In genomic region chr10:99168840-99169764, GRCm38 (mm10) we compare ENCODE assay signal across 10 mouse cellular contexts. TPM values are rescaled to one million over a fixed set of nuclear protein-coding genes. Genes with fewer than 3 reads are reported as not detected.
DNase-seq lines count a peak whose midpoint lies in the region; ATAC-seq and TF ChIP-seq lines count a peak whose summit lies in the region.
"Had no signal": no experiment of that assay in that cellular context is flagged by ENCODE, and none has a peak within 500 bp of the region (broad histone marks: within the 10 kb centered on the region; RNA-seq: fewer than 3 reads in every experiment).

No protein-coding gene starts in this region.

- H3K27ac ChIP-seq in embryonic facial prominence, embryonic 11.5 days (replicated peaks; ENCODE audit: low read depth, low read length) = no peak overlapping the region
- H3K27ac ChIP-seq in kidney, postnatal 0 days = peak overlapping the region; percentile 73
- no peak overlapping the region for H3K27ac ChIP-seq in forebrain, embryonic 12.5 days
- H3K27ac ChIP-seq: hindbrain, embryonic 15.5 days; stomach, embryonic 15.5 days had no signal

- 0 out of 2 replicates have a peak, but pooled peaks have one; percentile 12 for TF ChIP-seq CTCF in E14TG2a.4 (conservative IDR thresholded peaks at IDR 0.05; ENCODE audit: low read length)
- peak; percentile 76 for TF ChIP-seq CTCF in kidney, postnatal 0 days (IDR thresholded peaks at IDR 0.05; ENCODE audit: low read depth)

- ATAC-seq in embryonic facial prominence, embryonic 11.5 days (replicated peaks; ENCODE audit: insufficient number of reproducible peaks, low FRiP score, low TSS enrichment, low read depth) = no peak
- peak; percentile 22; the same call in 1 of the 2 replicates for ATAC-seq in kidney, postnatal 0 days (replicated peaks; ENCODE audit: low FRiP score, low read depth)
- peak; percentile 48 for ATAC-seq in megakaryocyte progenitor cell, adult 5-6 weeks (replicated peaks; ENCODE audit: poor library complexity)
- ATAC-seq in forebrain, embryonic 12.5 days (ENCODE audit: low FRiP score) = no peak

- H3K36me3 ChIP-seq in E14TG2a.4 (ENCODE audit: insufficient read depth, low read length) = no peaks in the 10 kb centered on the region
- no peaks in the 10 kb centered on the region for H3K36me3 ChIP-seq in embryonic facial prominence, embryonic 11.5 days (replicated peaks; ENCODE audit: control insufficient read depth, insufficient read depth, low read depth, low read length)
- no peaks in the 10 kb centered on the region for H3K36me3 ChIP-seq in kidney, postnatal 0 days (ENCODE audit: insufficient read depth, low read length)
- H3K36me3 ChIP-seq in forebrain, embryonic 12.5 days (replicated peaks) = no peaks in the 10 kb centered on the region
- H3K36me3 ChIP-seq: hindbrain, embryonic 15.5 days; stomach, embryonic 15.5 days had no signal

- no peak overlapping the region for H3K4me3 ChIP-seq in E14TG2a.4 (replicated peaks; ENCODE audit: low read length)
- no peak overlapping the region for H3K4me3 ChIP-seq in embryonic facial prominence, embryonic 11.5 days (ENCODE audit: low read depth, low read length)
- no peak overlapping the region for H3K4me3 ChIP-seq in kidney, postnatal 0 days (replicated peaks; ENCODE audit: low read depth, low read length)
- H3K4me3 ChIP-seq in forebrain, embryonic 12.5 days (replicated peaks) = no peak overlapping the region
- H3K4me3 ChIP-seq: hindbrain, embryonic 15.5 days; stomach, embryonic 15.5 days had no signal

- 79% methylated on average over 11 of the region's 11 CpGs for WGBS in embryonic facial prominence, embryonic 11.5 days
- WGBS in kidney, postnatal 0 days = 34% methylated on average over 11 of the region's 11 CpGs
- WGBS in forebrain, embryonic 12.5 days = 84% methylated on average over 11 of the region's 11 CpGs

- no peak overlapping the region for H3K9ac ChIP-seq in embryonic facial prominence, embryonic 11.5 days (replicated peaks; ENCODE audit: low read length)
- H3K9ac ChIP-seq in kidney, postnatal 0 days (ENCODE audit: low read depth, low read length) = 0 out of 2 replicates have a peak overlapping the region, but pooled peaks have one; percentile 23
- no peak overlapping the region for H3K9ac ChIP-seq in forebrain, embryonic 12.5 days
- H3K9ac ChIP-seq: hindbrain, embryonic 15.5 days; stomach, embryonic 15.5 days had no signal

- H3K27me3 ChIP-seq in E14TG2a.4 (ENCODE audit: insufficient read depth, low read length) = no peaks in the 10 kb centered on the region
- no peaks in the 10 kb centered on the region for H3K27me3 ChIP-seq in embryonic facial prominence, embryonic 11.5 days (ENCODE audit: control insufficient read depth, insufficient read depth, low read length)
- no peaks in the 10 kb centered on the region for H3K27me3 ChIP-seq in kidney, postnatal 0 days (ENCODE audit: insufficient read depth, low read length)
- H3K27me3 ChIP-seq in forebrain, embryonic 12.5 days = no peaks in the 10 kb centered on the region
- H3K27me3 ChIP-seq: hindbrain, embryonic 15.5 days; stomach, embryonic 15.5 days had no signal

- peak; percentile 48 for DNase-seq in gastrocnemius, adult 18-20 months (ENCODE audit: low spot score)
- DNase-seq in gastrocnemius, postnatal 10 days = no peak
- peak; percentile 42 for DNase-seq in embryonic facial prominence, embryonic 11.5 days (ENCODE audit: low spot score)
- peak; percentile 83 for DNase-seq in kidney, postnatal 0 days (ENCODE audit: low spot score)
- DNase-seq in MN1 (ENCODE audit: low spot score) = no peak

- no peak overlapping the region for H3K4me2 ChIP-seq in embryonic facial prominence, embryonic 11.5 days (ENCODE audit: low read depth, low read length)
- peak overlapping the region; percentile 3; the same call in 1 of the 2 replicates for H3K4me2 ChIP-seq in kidney, postnatal 0 days (ENCODE audit: low read length)
- no peak overlapping the region for H3K4me2 ChIP-seq in forebrain, embryonic 12.5 days
- H3K4me2 ChIP-seq: hindbrain, embryonic 15.5 days; stomach, embryonic 15.5 days had no signal

- no peaks in the 10 kb centered on the region for H3K9me3 ChIP-seq in E14TG2a.4 (ENCODE audit: low read length)
- no peaks in the 10 kb centered on the region for H3K9me3 ChIP-seq in embryonic facial prominence, embryonic 11.5 days (replicated peaks; ENCODE audit: control insufficient read depth, low read length)
- no peaks in the 10 kb centered on the region for H3K9me3 ChIP-seq in kidney, postnatal 0 days (replicated peaks; ENCODE audit: low read length)
- H3K9me3 ChIP-seq in forebrain, embryonic 12.5 days = no peaks in the 10 kb centered on the region
- H3K9me3 ChIP-seq: hindbrain, embryonic 15.5 days; stomach, embryonic 15.5 days had no signal

- H3K4me1 ChIP-seq in E14TG2a.4 (replicated peaks; ENCODE audit: low read depth, low read length) = peaks cover 11% of the 10 kb centered on the region
- no peaks in the 10 kb centered on the region; the same call in 1 of the 2 replicates for H3K4me1 ChIP-seq in embryonic facial prominence, embryonic 11.5 days (ENCODE audit: control insufficient read depth, insufficient read depth, low read length)
- peaks cover 21% of the 10 kb centered on the region for H3K4me1 ChIP-seq in kidney, postnatal 0 days (replicated peaks; ENCODE audit: insufficient read depth, low read length)
- H3K4me1 ChIP-seq in forebrain, embryonic 12.5 days = peaks cover 7% of the 10 kb centered on the region; the same call in 1 of the 2 replicates

RNA-seq across cellular contexts. Expression of gene Phxr2, which starts 43.0 kb away (rescaled TPM):
- not detected for total RNA-seq in gastrocnemius, adult 18-20 months (2021)
- total RNA-seq in gastrocnemius, postnatal 10 days (2021) = not detected
- polyA plus RNA-seq in embryonic facial prominence, embryonic 11.5 days (2014; fragmentation: Nextera tagmentation; extraction: Ambion mirVana) = not detected in 2 replicates
- not detected in 2 replicates for polyA plus RNA-seq in kidney, postnatal 0 days (2015; fragmentation: Nextera tagmentation; extraction: Ambion mirVana)
- not detected in 2 replicates for total RNA-seq in megakaryocyte progenitor cell, adult 5-6 weeks (2015)
- total RNA-seq in megakaryocyte progenitor cell, adult 5-6 weeks (2017) = not detected in 2 replicates
- not detected in 2 replicates for polyA plus RNA-seq in forebrain, embryonic 12.5 days (2016; fragmentation: Nextera tagmentation; extraction: Ambion mirVana)
- polyA plus RNA-seq: hindbrain, embryonic 15.5 days; stomach, embryonic 15.5 days had no signal

Comparison
In these comparisons a context has a peak if more than half of its experiments do, and no peak if none do; other contexts are left out.
1. DNase-seq: peak in gastrocnemius, adult 18-20 months (single experiment), embryonic facial prominence, embryonic 11.5 days (single experiment) and kidney, postnatal 0 days (single experiment); none in gastrocnemius, postnatal 10 days (single experiment) and MN1 (single experiment).
2. ATAC-seq: peak in kidney, postnatal 0 days (single experiment) and megakaryocyte progenitor cell, adult 5-6 weeks (single experiment); none in embryonic facial prominence, embryonic 11.5 days (single experiment) and forebrain, embryonic 12.5 days (single experiment).